Mouse (Mus musculus) C2C12 (cell line): ENCODE data around the gene Lypd6b.

Experiments
- CTCF ChIP-seq: IDR thresholded peaks from one replicate; pipeline ENCODE4 v1.5.1; 2011; ENCODE audit not compliant: control insufficient read depth, insufficient read depth, insufficient read length
- MAX ChIP-seq: IDR thresholded peaks from one replicate; pipeline ENCODE4 v1.6.1; 2011; ENCODE audit warnings: mild to moderate bottlenecking, control low read depth
- USF1 ChIP-seq: IDR thresholded peaks from one replicate; pipeline ENCODE4 v1.6.1; 2011; ENCODE audit warnings: low read depth, mild to moderate bottlenecking, control low read depth, moderate library complexity

- no peak for TF ChIP-seq CTCF
- TF ChIP-seq MAX, result no peak
- TF ChIP-seq USF1, result no peak
Measured at GRCm38 (mm10) chr2:49860969-49861592, 73.6 kb downstream of the Lypd6b start.
